Mouse (Mus musculus) neutrophil, adult 5-6 weeks (primary cell): ENCODE results near the gene 4921511M17Rik. TPM values are rescaled to one million over a fixed set of nuclear protein-coding genes. Genes with fewer than 3 reads are reported as not detected.
"Not testable (repeated sequence)": the region's sequence is repeated elsewhere in the genome, so short reads cannot be mapped to it uniquely, and the experiment has no call there.

Source experiments
- ATAC-seq: fragments of 151-379, 151-347 bp; 2 replicates; pipeline ENCODE4 v1.8.0; 2017; ENCODE audit warnings: mild to moderate bottlenecking, moderate TSS enrichment; ENCODE audit not compliant: insufficient number of reproducible peaks, poor library complexity, low FRiP score, severe bottlenecking; ENCODE audit errors: extremely low read depth
- total RNA-seq: library from RNA; stranded (forward); fragments of 200-1000 nt; gene quantifications from 2 replicates; pipeline ENCODE4 v1.2.3, GENCODE M21; 2017

4921511M17Rik gene
- total RNA-seq: not detected in 2 replicates

GRCm38 (mm10) chrX:154033727-154034126, at the start of gene 4921511M17Rik:
Gene 4921511M17Rik (minus strand): TSS chrX:154033827.
- not testable (repeated sequence) for ATAC-seq

GRCm38 (mm10) chrX:154054939-154055338, 21.3 kb upstream of the 4921511M17Rik start, which contains the start of gene Gm10057:
Gene Gm10057 (minus strand): TSS chrX:154055039.
- not testable (repeated sequence) for ATAC-seq

GRCm38 (mm10) chrX:154012540-154012939, 21.1 kb downstream of the 4921511M17Rik start, which contains the start of gene Samt1:
Gene Samt1 (minus strand): TSS chrX:154012640.
- ATAC-seq: not testable (repeated sequence)

- ATAC-seq: 0 out of 2 replicates have a peak, but pooled peaks have one; percentile 30
Measured at GRCm38 (mm10) chrX:153976914-153977313, 56.7 kb downstream of the 4921511M17Rik start.

- ATAC-seq: not testable (repeated sequence)
Measured at GRCm38 (mm10) chrX:153976467-153976866, 57.2 kb downstream of the 4921511M17Rik start.

- no peak for ATAC-seq
Measured at GRCm38 (mm10) chrX:153974450-153974849, 59.2 kb downstream of the 4921511M17Rik start.

Other genes starting within 250 kb of the 4921511M17Rik start
- gene Spin2c, start 201.6 kb downstream of the 4921511M17Rik start, total RNA-seq: not detected in 2 replicates
- not detected in 2 replicates for gene Samt1, start 21.2 kb downstream of the 4921511M17Rik start, total RNA-seq
- gene Gm10057, start 21.2 kb upstream of the 4921511M17Rik start, total RNA-seq: not detected in 2 replicates
- gene Gm15140, start 86.9 kb upstream of the 4921511M17Rik start, total RNA-seq: not detected in 2 replicates